Mouse (Mus musculus) G1E (cell line): ENCODE data around the gene Hs2st1.

Experiments
- CTCF ChIP-seq: IDR thresholded peaks from 2 replicates; pipeline ENCODE4 v1.5.1; 2012; ENCODE audit warnings: low read depth, low read length, inconsistent platforms, mixed read lengths
- GATA1 ChIP-seq: IDR thresholded peaks from 2 replicates; pipeline ENCODE4 v1.6.1; 2012; ENCODE audit warnings: borderline replicate concordance, low read length, inconsistent platforms, mixed read lengths
- POLR2AphosphoS5 ChIP-seq: IDR thresholded peaks from 2 replicates; pipeline ENCODE4 v1.6.1; 2012; ENCODE audit warnings: low read depth, low read length, inconsistent platforms; ENCODE audit not compliant: insufficient replicate concordance
- TAL1 ChIP-seq: conservative IDR thresholded peaks from 2 replicates; pipeline ENCODE4 v1.6.1; 2012; ENCODE audit warnings: low read depth, low read length, inconsistent platforms, mixed read lengths

DNA sequence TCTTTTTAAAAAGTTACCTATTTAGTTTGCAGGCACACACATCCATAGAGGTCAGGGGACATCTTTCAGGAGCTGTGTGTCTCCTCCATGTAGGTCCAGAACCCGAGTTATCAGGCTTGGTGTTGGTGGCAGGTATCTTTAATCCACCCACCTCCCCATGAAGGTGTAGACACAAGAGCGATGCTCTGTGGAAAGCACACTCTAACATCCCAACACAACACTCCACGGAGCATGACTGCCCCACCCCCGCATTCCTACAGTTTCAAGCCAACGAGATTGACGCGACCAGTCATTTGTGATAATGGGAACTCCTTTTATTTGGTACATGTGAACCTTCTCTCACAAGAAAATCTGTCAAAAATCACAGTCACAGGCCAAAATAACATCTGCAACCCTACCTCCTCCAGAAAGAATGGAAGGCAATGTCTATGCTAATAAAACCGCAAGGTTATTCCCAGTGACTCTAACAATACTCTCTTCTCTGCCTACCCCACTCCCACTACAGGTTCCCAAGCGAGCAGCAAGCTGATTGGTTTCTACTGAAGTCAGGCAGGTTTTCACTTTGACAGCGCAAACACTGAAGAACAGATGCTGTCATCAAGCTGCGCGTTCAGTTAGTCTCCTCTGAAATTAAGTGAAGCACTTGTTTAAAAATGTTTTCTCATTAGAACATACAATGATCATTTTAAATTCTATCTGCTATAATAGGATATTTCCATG, 92.1 kb downstream of the Hs2st1 start:
- TF ChIP-seq CTCF (no peak), GATA1 (no peak), TAL1 (no peak), POLR2AphosphoS5 (no peak)
